Mouse (Mus musculus) heart, embryonic 14.5 days (tissue): ENCODE data around the gene Slc1a4. TPM values are rescaled to one million over a fixed set of nuclear protein-coding genes. Genes with fewer than 3 reads are reported as not detected.

Experiments
- ATAC-seq: fragments of 200-750 bp; cut with Nextera tagmentation; 2 replicates; pipeline ENCODE4 v1.8.0; 2017; ENCODE audit warnings: low read depth, moderate TSS enrichment; ENCODE audit not compliant: insufficient number of reproducible peaks, insufficient read depth, low FRiP score
- H3K27ac ChIP-seq, 2 experiments: fragments of 200-500 bp in 1 of 2; fragments of 300-500 bp in 1 of 2; sonication (generic) in 1 of 2; replicated peaks in 1 of 2; 2 replicates each; pipeline ENCODE4 v1.5.1; 2012 to 2014; ENCODE audit warnings: low read depth in 2 of 2, low read length in 2 of 2, control low read depth in 1 of 2, mild to moderate bottlenecking in 1 of 2, mixed read lengths in 1 of 2; ENCODE audit not compliant: control insufficient read depth in 1 of 2, insufficient read depth in 1 of 2
- H3K27me3 ChIP-seq: fragments of 300-500 bp; sonication (generic); 2 replicates; pipeline ENCODE4 v1.6.1; 2014; ENCODE audit warnings: mild to moderate bottlenecking, low read length, control low read depth; ENCODE audit not compliant: control insufficient read depth, insufficient read depth
- H3K36me3 ChIP-seq: fragments of 300-500 bp; sonication (generic); 2 replicates; pipeline ENCODE4 v1.6.1; 2014; ENCODE audit warnings: mild to moderate bottlenecking, control low read depth, low read length, mixed read lengths; ENCODE audit not compliant: control insufficient read depth, insufficient read depth
- H3K4me1 ChIP-seq, 2 experiments: fragments of 200-500 bp in 1 of 2; fragments of 300-500 bp in 1 of 2; sonication (generic) in 1 of 2; 2 replicates each; pipeline ENCODE4 v1.6.1; 2012 to 2014; ENCODE audit warnings: low read length in 2 of 2, control low read depth in 1 of 2, mixed read lengths in 1 of 2; ENCODE audit not compliant: control insufficient read depth in 2 of 2, insufficient read depth in 2 of 2
- H3K4me2 ChIP-seq: fragments of 300-500 bp; sonication (generic); 2 replicates; pipeline ENCODE4 v1.6.1; 2014; ENCODE audit warnings: mild to moderate bottlenecking, low read length
- H3K4me3 ChIP-seq, 2 experiments: fragments of 200-500 bp in 1 of 2; fragments of 300-500 bp in 1 of 2; sonication (generic) in 1 of 2; 2 replicates each; pipeline ENCODE4 v1.5.1; 2012 to 2014; ENCODE audit warnings: low read length in 2 of 2, mild to moderate bottlenecking in 2 of 2, control low read depth in 1 of 2, low read depth in 1 of 2, moderate library complexity in 1 of 2; ENCODE audit not compliant: control insufficient read depth in 1 of 2, insufficient read depth in 1 of 2
- H3K9ac ChIP-seq: fragments of 300-500 bp; sonication (generic); 2 replicates; pipeline ENCODE4 v1.6.1; 2014; ENCODE audit warnings: mild to moderate bottlenecking, low read length
- H3K9me3 ChIP-seq: fragments of 300-500 bp; sonication (generic); 2 replicates; pipeline ENCODE4 v1.6.1; 2016; ENCODE audit warnings: low read length, control low read depth; ENCODE audit not compliant: control insufficient read depth
- WGBS: fragments of 180-500 bp; shearing (Covaris S2); extraction: QIAGEN DNeasy Blood & Tissue Kit; methylation state at CpG from one replicate; pipeline ENCODE4 v1.1.7; 2014; 5-methylcytosine and 5-hydroxymethylcytosine counted together
- polyA plus RNA-seq: library from polyadenylated mRNA; unstranded; fragments of >200 nt; fragmentation: Nextera tagmentation; extraction: Ambion mirVana; gene quantifications from 2 replicates; pipeline ENCODE4 v1.2.1, GENCODE M21; 2014

The Slc1a4 gene
- polyA plus RNA-seq, 1 experiment from 2014 or later: 7.5 TPM

- H3K27ac ChIP-seq: no peak overlapping the region
- peaks cover 0 to 10% of the 10 kb centered on the region in 2 experiments; a peak in 2 of 4 replicates for H3K4me1 ChIP-seq
- no peaks in the 10 kb centered on the region for H3K27me3 ChIP-seq
- no peak overlapping the region for H3K4me3 ChIP-seq
- ATAC-seq: no peak
- H3K4me2 ChIP-seq: no peak overlapping the region
- no peak overlapping the region for H3K9ac ChIP-seq
- no peaks in the 10 kb centered on the region for H3K36me3 ChIP-seq
- 63% methylated on average over 5 of the region's 5 CpGs for WGBS
- H3K9me3 ChIP-seq: no peaks in the 10 kb centered on the region
These were observed 51.5 kb downstream of the Slc1a4 start for GRCm38 (mm10) chr11:20280982-20281381.

GRCm38 (mm10) chr11:20278702-20279101 is 53.8 kb downstream of the Slc1a4 start:
- Histone ChIP-seq H3K4me1 (peaks cover 0 to 10% of the 10 kb centered on the region in 2 experiments; a peak in 2 of 4 replicates), H3K9me3 (no peaks in the 10 kb centered on the region), H3K36me3 (no peaks in the 10 kb centered on the region), H3K9ac (no peak overlapping the region), H3K27me3 (no peaks in the 10 kb centered on the region), H3K4me3 (no peak overlapping the region), H3K4me2 (no peak overlapping the region), H3K27ac (no peak overlapping the region)
- ATAC-seq: no peak
- 5% methylated on average over 5 of the region's 5 CpGs for WGBS

- Histone ChIP-seq H3K36me3 (no peaks in the 10 kb centered on the region), H3K9ac (no peak overlapping the region), H3K27ac (no peak overlapping the region), H3K4me2 (no peak overlapping the region), H3K4me3 (no peak overlapping the region), H3K9me3 (no peaks in the 10 kb centered on the region), H3K27me3 (no peaks in the 10 kb centered on the region), H3K4me1 (peaks cover 0 to 10% of the 10 kb centered on the region in 2 experiments; a peak in 2 of 4 replicates)
- ATAC-seq: no peak
- WGBS: 72% methylated on average over 2 of the region's 2 CpGs
These were observed 55.4 kb downstream of the Slc1a4 start for GRCm38 (mm10) chr11:20277106-20277505.

- H3K9me3 ChIP-seq: no peaks in the 10 kb centered on the region
- H3K9ac ChIP-seq: no peak overlapping the region
- peaks cover 0 to 9% of the 10 kb centered on the region in 2 experiments; a peak in 2 of 4 replicates for H3K4me1 ChIP-seq
- 68% methylated on average over 2 of the region's 2 CpGs for WGBS
- no peak overlapping the region for H3K4me3 ChIP-seq
- no peaks in the 10 kb centered on the region for H3K27me3 ChIP-seq
- no peaks in the 10 kb centered on the region for H3K36me3 ChIP-seq
- no peak overlapping the region for H3K4me2 ChIP-seq
- H3K27ac ChIP-seq: no peak overlapping the region
- ATAC-seq: no peak
These were observed 56.5 kb downstream of the Slc1a4 start for GRCm38 (mm10) chr11:20275974-20276373.

GRCm38 (mm10) chr11:20269885-20270284 is 62.6 kb downstream of the Slc1a4 start:
- Histone ChIP-seq H3K27ac (no peak overlapping the region), H3K9me3 (no peaks in the 10 kb centered on the region), H3K4me3 (no peak overlapping the region), H3K4me2 (no peak overlapping the region), H3K4me1 (no peaks in the 10 kb centered on the region), H3K27me3 (no peaks in the 10 kb centered on the region), H3K36me3 (no peaks in the 10 kb centered on the region), H3K9ac (no peak overlapping the region)
- no peak for ATAC-seq
- WGBS: 70% methylated on average over 6 of the region's 6 CpGs

GRCm38 (mm10) chr11:20262628-20263380 is 69.7 kb downstream of the Slc1a4 start:
- H3K9me3 ChIP-seq: no peaks in the 10 kb centered on the region
- H3K27ac ChIP-seq: no peak overlapping the region
- no peak overlapping the region for H3K9ac ChIP-seq
- H3K36me3 ChIP-seq: no peaks in the 10 kb centered on the region
- ATAC-seq: no peak
- no peak overlapping the region for H3K4me2 ChIP-seq
- no peaks in the 10 kb centered on the region for H3K4me1 ChIP-seq
- no peaks in the 10 kb centered on the region for H3K27me3 ChIP-seq
- WGBS: 53% methylated on average over 8 of the region's 8 CpGs
- H3K4me3 ChIP-seq: no peak overlapping the region

- no peaks in the 10 kb centered on the region for H3K9me3 ChIP-seq
- no peak overlapping the region for H3K9ac ChIP-seq
- no peak overlapping the region for H3K27ac ChIP-seq
- no peaks in the 10 kb centered on the region for H3K36me3 ChIP-seq
- no peak overlapping the region for H3K4me3 ChIP-seq
- H3K4me1 ChIP-seq: no peaks in the 10 kb centered on the region
- no peak overlapping the region for H3K4me2 ChIP-seq
- no peaks in the 10 kb centered on the region for H3K27me3 ChIP-seq
- 62% methylated on average over 4 of the region's 4 CpGs for WGBS
- ATAC-seq: no peak
These were observed 77.7 kb downstream of the Slc1a4 start for GRCm38 (mm10) chr11:20254791-20255190.

- Histone ChIP-seq H3K9me3 (no peaks in the 10 kb centered on the region), H3K9ac (no peak overlapping the region), H3K27me3 (no peaks in the 10 kb centered on the region), H3K4me1 (peaks cover 2 to 4% of the 10 kb centered on the region in 2 experiments; a peak in 3 of 4 replicates), H3K36me3 (no peaks in the 10 kb centered on the region), H3K27ac (no peak overlapping the region), H3K4me2 (no peak overlapping the region), H3K4me3 (no peak overlapping the region)
- ATAC-seq: no peak
- WGBS: 62% methylated on average over 2 of the region's 2 CpGs
These were observed 79.4 kb downstream of the Slc1a4 start for GRCm38 (mm10) chr11:20253088-20253487.
